Mouse (Mus musculus) stomach, embryonic 16.5 days (tissue): Measurements from ENCODE around the gene Lef1. TPM values are rescaled to one million over a fixed set of nuclear protein-coding genes. Genes with fewer than 3 reads are reported as not detected.

ENCODE experiments used
- ATAC-seq: fragments of 200-750 bp; cut with Nextera tagmentation; 2 replicates; pipeline ENCODE4 v1.8.0; 2017; ENCODE audit warnings: moderate number of reproducible peaks, moderate TSS enrichment; ENCODE audit not compliant: insufficient read depth, low FRiP score
- H3K27ac ChIP-seq: fragments of 300-500 bp; sonication (generic); 2 replicates; pipeline ENCODE4 v1.5.1; 2014; ENCODE audit warnings: low read length
- H3K27me3 ChIP-seq: fragments of 300-500 bp; sonication (generic); 2 replicates; pipeline ENCODE4 v1.6.1; 2014; ENCODE audit warnings: low read length, control low read depth, mixed read lengths; ENCODE audit not compliant: control insufficient read depth, insufficient read depth
- H3K36me3 ChIP-seq: fragments of 300-500 bp; sonication (generic); 2 replicates; pipeline ENCODE4 v1.6.1; 2014; ENCODE audit warnings: low read length; ENCODE audit not compliant: control insufficient read depth, insufficient read depth
- H3K4me1 ChIP-seq: fragments of 300-500 bp; sonication (generic); 2 replicates; pipeline ENCODE4 v1.6.1; 2014; ENCODE audit warnings: low read length, control low read depth, mixed read lengths; ENCODE audit not compliant: control insufficient read depth, insufficient read depth
- H3K4me2 ChIP-seq: fragments of 300-500 bp; sonication (generic); 2 replicates; pipeline ENCODE4 v1.6.1; 2014; ENCODE audit warnings: low read depth, low read length, mixed read lengths
- H3K4me3 ChIP-seq: fragments of 300-500 bp; sonication (generic); replicated peaks from 2 replicates; pipeline ENCODE4 v1.5.1; 2014; ENCODE audit warnings: mild to moderate bottlenecking, low read length
- H3K9ac ChIP-seq: fragments of 300-500 bp; sonication (generic); 2 replicates; pipeline ENCODE4 v1.6.1; 2014; ENCODE audit warnings: low read length
- H3K9me3 ChIP-seq: fragments of 300-500 bp; sonication (generic); replicated peaks from 2 replicates; pipeline ENCODE4 v1.6.1; 2016; ENCODE audit warnings: low read length, control low read depth; ENCODE audit not compliant: control insufficient read depth
- WGBS: fragments of 180-500 bp; shearing (Covaris S2); extraction: QIAGEN DNeasy Blood & Tissue Kit; methylation state at CpG from one replicate; pipeline ENCODE4 v1.1.7; 2014; 5-methylcytosine and 5-hydroxymethylcytosine counted together
- polyA plus RNA-seq: library from polyadenylated mRNA; unstranded; fragments of >200 nt; fragmentation: Nextera tagmentation; extraction: Ambion mirVana; gene quantifications from 2 replicates; pipeline ENCODE4 v1.2.1, GENCODE M21; 2015

The Lef1 gene
- polyA plus RNA-seq, 1 experiment from 2014 or later: 0.98 TPM

- peaks cover 61% of the 10 kb centered on the region for H3K27me3 ChIP-seq
These were observed 2.3 kb downstream of the Lef1 start for GRCm38 (mm10) chr3:131112573-131112955.

GRCm38 (mm10) chr3:131113029-131113428 is 2.8 kb downstream of the Lef1 start:
- Histone ChIP-seq H3K36me3 (no peaks in the 10 kb centered on the region), H3K4me1 (peaks cover 24% of the 10 kb centered on the region), H3K9ac (no peak overlapping the region), H3K27ac (no peak overlapping the region), H3K4me3 (no peak overlapping the region), H3K4me2 (no peak overlapping the region), H3K27me3 (peaks cover 56% of the 10 kb centered on the region), H3K9me3 (no peaks in the 10 kb centered on the region)
- WGBS: 18% methylated on average over 13 of the region's 13 CpGs
- no peak for ATAC-seq

More at GRCm38 (mm10) chr3:131112573-131112955, 2.3 kb downstream of the Lef1 start:
- 2% methylated on average over 7 of the region's 7 CpGs for WGBS
- Histone ChIP-seq H3K4me3 (peak overlapping the region; percentile 49), H3K27ac (no peak overlapping the region), H3K4me1 (peaks cover 24% of the 10 kb centered on the region), H3K36me3 (no peaks in the 10 kb centered on the region), H3K9ac (peak overlapping the region; percentile 44; the same call in 1 of the 2 replicates), H3K4me2 (peak overlapping the region; percentile 80), H3K9me3 (no peaks in the 10 kb centered on the region)
- ATAC-seq: no peak

GRCm38 (mm10) chr3:131116116-131116515 is 5.8 kb downstream of the Lef1 start:
- WGBS: 83% methylated on average over 13 of the region's 13 CpGs
- Histone ChIP-seq H3K9ac (no peak overlapping the region), H3K4me3 (no peak overlapping the region), H3K27me3 (peaks cover 31% of the 10 kb centered on the region), H3K4me2 (no peak overlapping the region), H3K9me3 (no peaks in the 10 kb centered on the region), H3K27ac (no peak overlapping the region), H3K4me1 (peaks cover 13% of the 10 kb centered on the region), H3K36me3 (no peaks in the 10 kb centered on the region)
- ATAC-seq: no peak

GRCm38 (mm10) chr3:131117352-131117751 is 7.1 kb downstream of the Lef1 start:
- peaks cover 19% of the 10 kb centered on the region for H3K27me3 ChIP-seq
- no peak overlapping the region for H3K4me3 ChIP-seq
- no peak overlapping the region for H3K9ac ChIP-seq
- 92% methylated on average over 15 of the region's 15 CpGs for WGBS
- H3K9me3 ChIP-seq: no peaks in the 10 kb centered on the region
- H3K4me2 ChIP-seq: no peak overlapping the region
- H3K4me1 ChIP-seq: 0 out of 2 replicates have a peak, but pooled peaks cover 2% of the 10 kb centered on the region
- no peak for ATAC-seq
- H3K27ac ChIP-seq: no peak overlapping the region
- H3K36me3 ChIP-seq: no peaks in the 10 kb centered on the region

- Histone ChIP-seq H3K36me3 (no peaks in the 10 kb centered on the region), H3K4me3 (no peak overlapping the region), H3K4me2 (no peak overlapping the region), H3K27me3 (peaks cover 14% of the 10 kb centered on the region), H3K27ac (no peak overlapping the region), H3K9ac (no peak overlapping the region), H3K9me3 (no peaks in the 10 kb centered on the region), H3K4me1 (no peaks in the 10 kb centered on the region)
- 70% methylated on average over 3 of the region's 3 CpGs for WGBS
- ATAC-seq: no peak
These were observed 7.6 kb downstream of the Lef1 start for GRCm38 (mm10) chr3:131117883-131118282.

- no peak for ATAC-seq
- Histone ChIP-seq H3K4me1 (no peaks in the 10 kb centered on the region), H3K9me3 (no peaks in the 10 kb centered on the region), H3K27me3 (peaks cover 1% of the 10 kb centered on the region; the same call in 1 of the 2 replicates), H3K27ac (no peak overlapping the region), H3K4me3 (no peak overlapping the region), H3K4me2 (no peak overlapping the region), H3K9ac (no peak overlapping the region), H3K36me3 (no peaks in the 10 kb centered on the region)
- WGBS: 76% methylated on average over 10 of the region's 10 CpGs
These were observed 9.2 kb downstream of the Lef1 start for GRCm38 (mm10) chr3:131119435-131119834.

- WGBS: 89% methylated on average over 6 of the region's 6 CpGs
- Histone ChIP-seq H3K27ac (no peak overlapping the region), H3K36me3 (no peaks in the 10 kb centered on the region), H3K4me2 (no peak overlapping the region), H3K4me1 (no peaks in the 10 kb centered on the region), H3K9ac (no peak overlapping the region), H3K27me3 (no peaks in the 10 kb centered on the region), H3K4me3 (no peak overlapping the region), H3K9me3 (no peaks in the 10 kb centered on the region)
- no peak for ATAC-seq
These were observed 13.2 kb downstream of the Lef1 start for GRCm38 (mm10) chr3:131123501-131123900.

- 89% methylated on average over 13 of the region's 13 CpGs for WGBS
- Histone ChIP-seq H3K4me1 (no peaks in the 10 kb centered on the region), H3K27me3 (no peaks in the 10 kb centered on the region), H3K27ac (no peak overlapping the region), H3K4me3 (no peak overlapping the region), H3K36me3 (no peaks in the 10 kb centered on the region), H3K4me2 (no peak overlapping the region), H3K9ac (no peak overlapping the region), H3K9me3 (no peaks in the 10 kb centered on the region)
- no peak for ATAC-seq
These were observed 15.6 kb downstream of the Lef1 start for GRCm38 (mm10) chr3:131125873-131126272.

GRCm38 (mm10) chr3:131126438-131126837 is 16.2 kb downstream of the Lef1 start:
- no peak overlapping the region for H3K9ac ChIP-seq
- H3K27me3 ChIP-seq: no peaks in the 10 kb centered on the region
- H3K36me3 ChIP-seq: no peaks in the 10 kb centered on the region
- no peaks in the 10 kb centered on the region for H3K4me1 ChIP-seq
- no peak overlapping the region for H3K4me2 ChIP-seq
- H3K4me3 ChIP-seq: no peak overlapping the region
- no peak for ATAC-seq
- no peaks in the 10 kb centered on the region for H3K9me3 ChIP-seq
- H3K27ac ChIP-seq: no peak overlapping the region
- WGBS: 90% methylated on average over 4 of the region's 4 CpGs

- Histone ChIP-seq H3K9ac (no peak overlapping the region), H3K27me3 (no peaks in the 10 kb centered on the region), H3K4me2 (no peak overlapping the region), H3K9me3 (no peaks in the 10 kb centered on the region), H3K27ac (no peak overlapping the region), H3K4me1 (no peaks in the 10 kb centered on the region), H3K4me3 (no peak overlapping the region), H3K36me3 (no peaks in the 10 kb centered on the region)
- no peak for ATAC-seq
- WGBS: 69% methylated on average over 9 of the region's 9 CpGs
These were observed 23.7 kb downstream of the Lef1 start for GRCm38 (mm10) chr3:131134003-131134402.
